Mouse (Mus musculus) bone marrow, adult 2 months (tissue): ENCODE results near the gene Ppil6. TPM values are rescaled to one million over a fixed set of nuclear protein-coding genes. Genes with fewer than 3 reads are reported as not detected.

Source experiments
- H3K27ac ChIP-seq: fragments of 200-500 bp; 2 replicates; pipeline ENCODE4 v1.5.1; 2012; ENCODE audit warnings: low read depth, mild to moderate bottlenecking, control low read depth, inconsistent platforms, low read length; ENCODE audit not compliant: control insufficient read depth, poor library complexity, insufficient read depth
- H3K4me1 ChIP-seq: fragments of 200-500 bp; 2 replicates; pipeline ENCODE4 v1.6.1; 2011; ENCODE audit warnings: low read length; ENCODE audit not compliant: control insufficient read depth, insufficient read depth
- H3K4me3 ChIP-seq: fragments of 200-500 bp; replicated peaks from 2 replicates; pipeline ENCODE3; 2011; ENCODE audit warnings: mild to moderate bottlenecking, low read depth, low read length, control low read depth; ENCODE audit not compliant: control insufficient read depth
- CTCF ChIP-seq: fragments of 200-500 bp; IDR thresholded peaks from 2 replicates; pipeline ENCODE4 v1.5.1; 2011; ENCODE audit warnings: low read length, control low read depth; ENCODE audit not compliant: control insufficient read depth, insufficient read depth
- POLR2A ChIP-seq: fragments of 200-500 bp; IDR thresholded peaks from 2 replicates; pipeline ENCODE4 v1.6.1; 2011; ENCODE audit warnings: low read depth, mild to moderate bottlenecking, control low read depth, low read length, borderline replicate concordance; ENCODE audit not compliant: control insufficient read depth
- WGBS: fragments of 180-500 bp; shearing (Covaris S2); methylation state at CpG from one replicate; pipeline ENCODE4 v1.1.7; 2018; 5-methylcytosine and 5-hydroxymethylcytosine counted together
- polyA plus RNA-seq: library from polyadenylated mRNA; stranded (reverse); fragments of >200 nt; gene quantifications from 2 replicates; pipeline ENCODE4 v1.2.4, GENCODE M21; 2011; ENCODE audit warnings: low replicate concordance; ENCODE audit not compliant: missing spikeins, insufficient read depth, insufficient read length

Ppil6 gene
- polyA plus RNA-seq, 1 experiment = not detected

GRCm38 (mm10) chr10:41482446-41482845 lies 7.8 kb upstream of the Ppil6 start:
- no peak overlapping the region for H3K27ac ChIP-seq
- 80% methylated on average over 7 of the region's 7 CpGs for WGBS
- no peaks in the 10 kb centered on the region for H3K4me1 ChIP-seq
- H3K4me3 ChIP-seq = no peak overlapping the region
- no peak for TF ChIP-seq CTCF
- TF ChIP-seq POLR2A = no peak

DNA sequence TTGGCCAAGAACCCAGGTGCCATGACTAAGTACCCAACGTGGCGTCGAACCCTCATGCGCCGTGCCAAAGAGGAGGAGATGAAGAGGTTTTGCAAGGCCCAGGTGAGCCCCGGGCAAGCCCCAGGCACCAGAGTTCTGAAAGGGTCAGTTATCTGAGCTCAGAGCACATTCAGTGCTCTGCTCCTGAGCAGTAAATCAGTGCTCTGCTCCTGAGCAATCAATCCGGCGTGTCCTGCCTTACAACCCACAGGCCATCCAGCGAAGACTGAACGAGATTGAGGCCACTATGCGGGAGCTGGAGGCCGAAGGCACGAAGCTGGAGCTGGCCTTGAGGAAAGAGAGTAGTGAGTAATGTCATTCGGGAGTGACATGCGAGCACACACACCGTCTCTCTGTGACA lies 4.5 kb upstream of the Ppil6 start:
- 88% methylated on average over 16 of the region's 16 CpGs for WGBS
- H3K4me1 ChIP-seq = peaks cover 5% of the 10 kb centered on the region
- TF ChIP-seq POLR2A (no peak), CTCF (no peak)
- H3K27ac ChIP-seq = no peak overlapping the region
- H3K4me3 ChIP-seq = no peak overlapping the region

DNA sequence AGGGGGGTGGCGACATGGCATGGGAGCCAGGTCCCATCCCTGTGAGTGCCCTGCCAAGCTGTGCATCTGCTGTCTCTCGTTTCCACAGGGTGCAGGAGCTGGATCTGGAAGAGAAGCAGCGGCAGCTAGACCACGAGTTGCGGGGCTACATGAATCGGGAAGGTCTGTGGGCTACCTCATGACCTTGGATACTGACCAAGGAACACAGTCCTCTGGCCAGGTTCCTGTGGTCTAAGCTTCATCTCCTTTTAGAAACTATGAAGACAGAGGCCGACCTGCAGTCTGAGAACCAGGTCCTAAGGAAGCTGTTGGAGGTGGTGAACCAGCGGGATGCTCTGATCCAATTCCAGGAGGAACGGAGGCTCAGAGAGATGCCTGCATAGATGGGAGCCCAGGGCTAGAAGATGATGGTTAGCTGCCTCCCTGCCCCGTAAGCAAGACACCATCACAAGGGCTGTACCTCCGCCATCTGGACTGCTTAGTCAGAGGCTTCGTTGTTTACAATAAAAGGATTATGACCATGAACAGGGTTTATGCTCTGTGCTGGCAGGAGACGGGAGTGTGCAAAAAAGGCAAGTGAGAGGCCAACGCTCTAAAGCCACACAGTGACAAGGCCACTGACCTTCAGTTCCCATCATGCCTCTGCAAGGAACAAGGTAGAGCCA lies 3.6 kb upstream of the Ppil6 start:
- peaks cover 5% of the 10 kb centered on the region for H3K4me1 ChIP-seq
- no peak overlapping the region for H3K4me3 ChIP-seq
- WGBS = 84% methylated on average over 14 of the region's 14 CpGs
- TF ChIP-seq POLR2A = no peak
- TF ChIP-seq CTCF = no peak
- no peak overlapping the region for H3K27ac ChIP-seq

DNA sequence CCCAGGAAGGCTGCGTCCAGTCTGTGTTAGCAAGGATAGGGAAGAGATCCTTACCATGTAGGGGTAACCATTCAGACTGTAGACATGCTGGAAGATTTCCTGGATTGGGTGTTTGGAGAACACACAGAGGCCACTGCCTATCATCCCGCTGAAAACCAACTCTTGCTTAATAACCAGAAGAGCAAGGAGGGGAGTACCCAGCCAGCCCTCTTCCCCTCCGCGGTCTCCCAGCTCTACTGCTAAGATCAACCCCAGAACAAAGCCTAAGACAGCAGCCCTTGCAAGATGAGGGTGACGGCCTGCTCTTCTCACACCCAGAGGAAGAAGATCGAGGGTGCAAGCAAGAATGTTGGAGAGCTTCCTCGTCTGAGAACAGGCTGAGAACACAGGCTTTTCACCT lies 1.4 kb upstream of the Ppil6 start:
- H3K27ac ChIP-seq = no peak overlapping the region
- no peak for TF ChIP-seq POLR2A
- WGBS = 21% methylated on average over 7 of the region's 7 CpGs
- peaks cover 5% of the 10 kb centered on the region for H3K4me1 ChIP-seq
- no peak overlapping the region for H3K4me3 ChIP-seq

DNA sequence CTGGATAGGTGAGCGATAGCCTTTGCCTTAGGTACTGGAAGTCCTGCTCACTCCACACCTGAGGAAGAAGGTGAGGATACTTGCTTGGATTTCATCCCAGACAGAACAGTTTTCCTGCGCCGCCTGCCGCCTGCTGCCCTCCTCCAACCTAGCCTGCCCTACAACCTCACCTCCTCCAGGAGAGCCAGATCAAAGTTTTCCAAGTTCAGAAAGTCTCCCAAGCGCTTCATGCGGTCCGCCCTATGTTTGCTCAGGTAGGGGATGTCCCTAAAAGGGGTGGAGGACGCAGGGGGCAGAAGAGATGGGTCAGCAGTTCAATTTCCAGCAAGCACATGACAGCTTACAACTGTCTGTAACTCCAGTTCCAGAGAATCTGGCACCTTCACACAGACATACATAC lies 945 bp upstream of the Ppil6 start:
- H3K4me1 ChIP-seq = peaks cover 5% of the 10 kb centered on the region
- 55% methylated on average over 8 of the region's 8 CpGs for WGBS
- no peak overlapping the region for H3K4me3 ChIP-seq
- H3K27ac ChIP-seq = no peak overlapping the region
- TF ChIP-seq POLR2A = no peak
- TF ChIP-seq CTCF = no peak

GRCm38 (mm10) chr10:41490518-41490873 lies 257 bp downstream of the Ppil6 start:
- under 1% methylated on average over 29 of the region's 29 CpGs for WGBS
- no peak; the same call in 1 of the 2 replicates for TF ChIP-seq POLR2A
- TF ChIP-seq CTCF = no peak
- Histone ChIP-seq H3K27ac (no peak overlapping the region; the same call in 1 of the 2 replicates), H3K4me3 (peak overlapping the region; percentile 78), H3K4me1 (peaks cover 5% of the 10 kb centered on the region)

- Histone ChIP-seq H3K4me1 (peaks cover 5% of the 10 kb centered on the region), H3K4me3 (no peak overlapping the region), H3K27ac (no peak overlapping the region)
- WGBS = 16% methylated on average over 4 of the region's 4 CpGs
- TF ChIP-seq POLR2A = no peak
- no peak for TF ChIP-seq CTCF
Measured at GRCm38 (mm10) chr10:41491111-41491510, 872 bp downstream of the Ppil6 start.

GRCm38 (mm10) chr10:41500941-41501340 lies 10.7 kb downstream of the Ppil6 start:
- TF ChIP-seq POLR2A (no peak), CTCF (no peak)

GRCm38 (mm10) chr10:41504996-41505395 lies 14.8 kb downstream of the Ppil6 start:
- H3K4me1 ChIP-seq = no peaks in the 10 kb centered on the region
- TF ChIP-seq POLR2A = no peak
- no peak overlapping the region for H3K27ac ChIP-seq
- no peak overlapping the region for H3K4me3 ChIP-seq
- 88% methylated on average over 1 of the region's 1 CpGs for WGBS

More at GRCm38 (mm10) chr10:41500941-41501340, 10.7 kb downstream of the Ppil6 start:
- WGBS = 50% methylated on average over 4 of the region's 4 CpGs
- Histone ChIP-seq H3K4me3 (no peak overlapping the region), H3K4me1 (no peaks in the 10 kb centered on the region), H3K27ac (no peak overlapping the region)
